Mouse (Mus musculus) ES-Bruce4 (cell line): ENCODE measurements around the gene Zbtb20.

ENCODE experiments used
- CTCF ChIP-seq: IDR thresholded peaks from one replicate; pipeline ENCODE4 v1.8.1; 2011; ENCODE audit warnings: low read depth, low read length
- POLR2A ChIP-seq: IDR thresholded peaks from one replicate; pipeline ENCODE4 v1.8.1; 2011; ENCODE audit warnings: low read length; ENCODE audit not compliant: insufficient read depth

- TF ChIP-seq POLR2A (no peak), CTCF (no peak)
Measured at GRCm38 (mm10) chr16:43515538-43515937, 639.9 kb downstream of the Zbtb20 start.
